Mouse (Mus musculus) cerebellum, adult 2 months (tissue): ENCODE data around the gene Acer1. TPM values are rescaled to one million over a fixed set of nuclear protein-coding genes. Genes with fewer than 3 reads are reported as not detected.

Experiments
- DNase-seq, 2 experiments: peaks; one replicate each; pipeline ENCODE4 v3.0.0; 2021
- H3K27ac ChIP-seq: fragments of 200-500 bp; 2 replicates; pipeline ENCODE4 v1.5.1; 2012; ENCODE audit warnings: low read length, control low read depth, inconsistent platforms; ENCODE audit not compliant: insufficient read depth
- H3K27me3 ChIP-seq: fragments of 200-500 bp; 2 replicates; pipeline ENCODE4 v1.6.1; 2012; ENCODE audit warnings: inconsistent platforms, mild to moderate bottlenecking, low read length, moderate library complexity; ENCODE audit not compliant: control insufficient read depth, insufficient read depth
- H3K4me1 ChIP-seq: fragments of 200-500 bp; 2 replicates; pipeline ENCODE4 v1.6.1; 2011; ENCODE audit warnings: low read length; ENCODE audit not compliant: control insufficient read depth, insufficient read depth
- H3K4me3 ChIP-seq: fragments of 200-500 bp; replicated peaks from 2 replicates; pipeline ENCODE3; 2011; ENCODE audit warnings: mild to moderate bottlenecking, low read depth, low read length, control low read depth; ENCODE audit not compliant: insufficient read depth
- CTCF ChIP-seq: fragments of 200-500 bp; IDR thresholded peaks from 2 replicates; pipeline ENCODE4 v1.5.1; 2011; ENCODE audit warnings: low read depth, mild to moderate bottlenecking, control low read depth, low read length, moderate library complexity, borderline replicate concordance; ENCODE audit not compliant: insufficient read depth
- POLR2A ChIP-seq: fragments of 200-500 bp; IDR thresholded peaks from 2 replicates; pipeline ENCODE4 v1.6.1; 2011; ENCODE audit warnings: low read length, control low read depth, borderline replicate concordance; ENCODE audit not compliant: insufficient read depth
- WGBS: fragments of 180-500 bp; shearing (Covaris S2); methylation state at CpG from one replicate; pipeline ENCODE4 v1.1.7; 2018; 5-methylcytosine and 5-hydroxymethylcytosine counted together
- polyA plus RNA-seq: library from polyadenylated mRNA; depleted of rRNA; stranded (reverse); fragments of >200 nt; gene quantifications from 2 replicates; pipeline ENCODE4 v1.2.3, GENCODE M21; 2012

Acer1 gene
- polyA plus RNA-seq, 1 experiment, result not detected

GRCm38 (mm10) chr17:57010911-57011235, 28.9 kb upstream of the Acer1 start:
- no peaks in the 10 kb centered on the region for H3K4me1 ChIP-seq
- H3K27me3 ChIP-seq, result no peaks in the 10 kb centered on the region
- H3K27ac ChIP-seq, result peak overlapping the region; percentile 12; the same call in 1 of the 2 replicates
- peak overlapping the region; percentile 96 for H3K4me3 ChIP-seq
- TF ChIP-seq POLR2A (no peak), CTCF (no peak)
- no peak for DNase-seq
- under 1% methylated on average over 19 of the region's 19 CpGs for WGBS

GRCm38 (mm10) chr17:57007137-57007905, 25.4 kb upstream of the Acer1 start:
- 92% methylated on average over 13 of the region's 13 CpGs for WGBS
- no peak for DNase-seq

GRCm38 (mm10) chr17:57003994-57004393, 22.1 kb upstream of the Acer1 start:
- no peaks in the 10 kb centered on the region for H3K27me3 ChIP-seq
- TF ChIP-seq POLR2A, result no peak
- no peak for TF ChIP-seq CTCF
- no peak overlapping the region for H3K27ac ChIP-seq
- no peak overlapping the region for H3K4me3 ChIP-seq
- no peaks in the 10 kb centered on the region for H3K4me1 ChIP-seq
- DNase-seq, result no peak
- 98% methylated on average over 7 of the region's 7 CpGs for WGBS

More at GRCm38 (mm10) chr17:57007137-57007905, 25.4 kb upstream of the Acer1 start:
- Histone ChIP-seq H3K27ac (no peak overlapping the region), H3K4me3 (no peak overlapping the region), H3K27me3 (no peaks in the 10 kb centered on the region), H3K4me1 (no peaks in the 10 kb centered on the region)
- peak; percentile 11; the same call in 1 of the 2 replicates for TF ChIP-seq CTCF
- TF ChIP-seq POLR2A, result no peak

- 70% methylated on average over 8 of the region's 8 CpGs for WGBS
- H3K4me3 ChIP-seq, result no peak overlapping the region
- H3K4me1 ChIP-seq, result no peaks in the 10 kb centered on the region
- H3K27ac ChIP-seq, result no peak overlapping the region
- H3K27me3 ChIP-seq, result no peaks in the 10 kb centered on the region
- DNase-seq, result no peak
- TF ChIP-seq CTCF (no peak), POLR2A (no peak)
Observed at GRCm38 (mm10) chr17:57001228-57001627, 19.3 kb upstream of the Acer1 start.

GRCm38 (mm10) chr17:56999968-57000609, 18.2 kb upstream of the Acer1 start, which contains the start of gene Pspn:
Gene Pspn, minus strand, starts transcription at chr17:57000018.
- WGBS, result 57% methylated on average over 9 of the region's 9 CpGs

GRCm38 (mm10) chr17:56999414-56999813, 17.5 kb upstream of the Acer1 start:
- TF ChIP-seq CTCF, result no peak
- no peak for TF ChIP-seq POLR2A
- Histone ChIP-seq H3K27me3 (no peaks in the 10 kb centered on the region), H3K27ac (no peak overlapping the region), H3K4me3 (no peak overlapping the region), H3K4me1 (no peaks in the 10 kb centered on the region)
- DNase-seq, result no peak
- 87% methylated on average over 9 of the region's 9 CpGs for WGBS

More at GRCm38 (mm10) chr17:56999968-57000609, 18.2 kb upstream of the Acer1 start, which contains the start of gene Pspn:
- Histone ChIP-seq H3K27me3 (no peaks in the 10 kb centered on the region), H3K27ac (no peak within 1 kb of the TSS), H3K4me1 (no peaks in the 10 kb centered on the region), H3K4me3 (no peak within 1 kb of the TSS)
- DNase-seq, result no peak
- TF ChIP-seq CTCF (no peak), POLR2A (no peak)

GRCm38 (mm10) chr17:56997029-56997667, 15.2 kb upstream of the Acer1 start, which contains the start of gene Alkbh7:
Gene Alkbh7, plus strand, starts transcription at chr17:56997339.
- WGBS, result under 1% methylated on average over 38 of the region's 38 CpGs
- peak within 1 kb of the TSS; percentile 40; the same call in 1 of the 2 replicates for H3K27ac ChIP-seq
- TF ChIP-seq POLR2A (peak; percentile 80), CTCF (peak; percentile 79)
- peak; percentile 93 to 96 for DNase-seq
- H3K4me3 ChIP-seq, result peak within 1 kb of the TSS; percentile 78
- H3K4me1 ChIP-seq, result no peaks in the 10 kb centered on the region
- H3K27me3 ChIP-seq, result no peaks in the 10 kb centered on the region
